Mouse (Mus musculus) retina, postnatal 1 day (tissue): ENCODE measurements around the gene Usp48.
"Not testable (repeated sequence)": the region's sequence is repeated elsewhere in the genome, so short reads cannot be mapped to it uniquely, and the experiment has no call there.

ENCODE experiments used
- DNase-seq: peaks from one replicate; pipeline ENCODE4 v3.0.0-alpha.2; 2012

Usp48 gene

DNA sequence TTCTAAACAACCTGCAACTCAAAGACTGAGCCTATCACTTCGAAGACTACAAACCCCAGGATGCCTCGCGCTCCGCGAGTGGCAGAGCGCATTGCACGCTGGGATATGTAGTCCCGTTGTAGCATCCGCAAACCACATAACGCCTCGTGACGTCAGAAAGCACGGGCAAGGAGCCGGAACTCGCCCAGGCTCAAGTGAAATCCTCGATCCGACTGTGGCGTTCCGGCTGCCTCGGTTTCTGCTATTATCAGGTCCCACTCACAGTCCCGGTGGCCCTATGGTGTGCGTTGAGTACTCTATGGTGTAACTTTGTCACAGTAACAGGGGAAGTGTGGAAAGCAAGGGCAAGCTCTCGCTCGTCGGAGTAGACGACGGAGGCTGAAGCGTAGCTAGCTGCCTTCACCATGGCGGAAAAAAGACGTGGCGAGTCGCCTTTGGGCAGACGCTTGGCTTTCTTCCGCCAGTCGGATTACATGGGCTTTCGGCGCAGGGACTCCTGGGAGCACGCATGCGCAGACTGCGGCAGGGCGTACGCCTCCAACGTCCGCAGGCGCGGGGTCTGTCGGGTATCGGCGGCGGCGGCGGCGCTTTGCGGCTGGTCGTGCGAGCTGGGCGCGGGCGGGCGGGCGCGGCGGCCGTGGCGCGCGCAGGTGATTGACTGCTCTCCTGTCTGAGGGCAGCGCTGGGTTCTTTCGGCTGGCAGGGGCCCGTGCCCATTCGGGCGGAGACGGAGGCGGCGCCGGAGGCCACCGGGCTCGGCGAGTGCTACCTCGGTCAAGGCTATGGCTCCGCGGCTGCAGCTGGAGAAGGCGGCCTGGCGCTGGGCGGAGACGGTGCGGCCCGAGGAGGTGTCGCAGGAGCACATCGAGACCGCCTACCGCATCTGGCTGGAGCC, at the start of gene Usp48:
TSS of gene Usp48 (plus strand) at position 155 of the 895 bp plus-strand sequence.
- peak; percentile 99 for DNase-seq

DNA sequence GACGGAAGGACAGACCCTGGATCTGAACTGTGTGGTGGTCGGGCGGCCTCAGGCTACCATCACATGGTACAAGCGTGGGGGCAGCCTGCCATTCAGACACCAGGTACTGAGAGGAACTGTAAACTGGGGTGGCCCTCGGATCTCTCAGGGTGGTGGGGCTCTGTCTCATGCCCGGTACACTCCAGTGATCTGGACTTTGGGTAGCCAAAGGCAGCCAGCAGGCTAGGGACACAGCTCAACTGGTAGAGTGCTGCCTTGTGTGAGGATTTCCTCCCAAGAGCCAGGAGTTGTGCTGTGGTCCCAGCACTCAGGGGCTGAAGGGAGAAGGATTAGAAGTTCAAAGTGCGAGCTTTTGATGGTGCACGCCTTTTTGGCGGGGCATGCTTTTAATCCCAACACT, 48.0 kb upstream of the Usp48 start:
- DNase-seq = no peak

DNA sequence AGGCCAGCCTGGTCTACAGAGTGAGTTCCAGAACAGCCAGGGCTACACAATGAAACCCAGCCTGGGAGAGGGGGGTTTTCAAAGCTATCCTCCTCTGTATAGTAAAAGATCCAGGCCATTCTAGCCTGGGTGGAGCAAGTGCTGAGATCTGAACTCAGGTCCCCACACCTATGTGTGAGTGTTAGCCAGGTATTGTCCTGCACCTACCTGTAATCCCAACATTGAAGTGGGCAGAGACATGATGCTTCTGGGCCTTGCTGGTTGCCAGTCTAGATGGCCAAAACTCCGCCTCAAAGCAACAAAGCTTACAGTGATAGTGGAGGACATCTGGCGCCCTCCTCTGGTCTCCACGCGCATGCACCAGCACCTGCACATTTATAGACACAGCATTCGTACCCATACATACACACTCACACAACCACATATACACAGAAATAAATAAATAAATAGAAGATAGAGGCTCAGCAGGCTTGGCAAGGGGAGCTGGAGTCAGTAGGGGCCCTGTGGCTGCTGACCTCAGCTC, 47.5 kb upstream of the Usp48 start:
- DNase-seq = peak; percentile 72

DNA sequence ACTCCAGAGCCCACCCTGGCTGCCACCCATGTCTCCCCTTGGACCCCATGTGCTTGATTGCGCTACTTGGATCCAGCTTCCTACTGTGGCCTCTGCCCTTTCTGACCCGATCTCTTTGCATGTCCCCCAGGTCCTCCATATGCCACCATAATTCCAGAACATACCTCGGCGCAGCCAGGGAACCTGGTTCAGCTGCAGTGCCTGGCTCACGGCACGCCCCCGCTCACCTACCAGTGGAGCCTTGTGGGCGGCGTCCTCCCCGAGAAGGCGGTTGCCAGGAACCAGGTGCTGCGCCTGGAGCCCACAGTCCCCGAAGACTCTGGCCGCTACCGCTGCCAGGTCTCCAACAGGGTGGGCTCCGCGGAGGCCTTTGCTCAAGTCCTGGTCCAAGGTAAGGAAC, 40.1 kb upstream of the Usp48 start:
- no peak for DNase-seq

DNA sequence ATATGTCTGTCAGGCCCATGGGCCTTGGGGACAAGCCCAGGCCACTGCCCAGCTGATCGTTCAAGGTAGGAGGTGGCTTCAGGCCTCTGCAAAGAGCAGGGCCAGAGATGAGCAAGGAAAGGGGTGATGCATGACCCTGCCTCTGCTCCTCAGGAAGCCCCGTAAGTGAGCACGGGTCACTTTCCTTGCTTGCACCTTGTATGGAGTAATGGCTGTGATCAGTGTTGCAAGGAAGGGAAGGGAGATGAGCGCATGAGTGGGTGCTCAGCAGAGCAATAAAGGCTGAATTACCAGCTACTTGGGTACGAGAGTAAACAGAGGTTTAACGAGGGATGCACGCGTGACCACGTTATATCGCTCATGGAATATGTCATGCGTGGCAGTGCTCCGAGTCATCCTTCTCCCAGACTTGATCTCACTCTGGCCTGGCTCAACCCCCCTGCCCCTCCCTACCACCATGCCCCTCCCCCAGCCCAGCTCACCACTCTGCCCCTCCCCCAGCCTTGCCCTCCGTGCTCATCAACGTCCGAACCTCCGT, 36.8 kb upstream of the Usp48 start:
- DNase-seq = no peak

DNA sequence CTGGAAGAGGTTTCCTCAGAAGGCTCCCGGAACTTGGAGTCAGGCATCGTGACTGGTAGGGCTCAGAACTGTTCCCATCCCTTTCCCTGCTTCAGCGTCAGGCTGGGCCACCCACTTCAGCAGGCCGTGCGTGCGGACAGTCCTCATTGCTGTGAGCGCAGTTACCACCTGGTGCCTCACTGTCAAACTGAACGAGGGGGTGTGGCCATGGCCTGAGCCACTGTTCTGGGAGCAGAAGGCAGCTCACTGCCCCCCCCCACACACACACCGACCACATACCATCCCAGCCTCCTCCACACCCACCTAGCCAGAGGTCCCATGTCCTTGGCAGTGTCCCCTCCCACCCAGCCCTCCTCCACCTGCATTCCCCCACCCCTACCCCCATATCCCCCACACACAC, 23.7 kb upstream of the Usp48 start:
- no peak for DNase-seq

DNA sequence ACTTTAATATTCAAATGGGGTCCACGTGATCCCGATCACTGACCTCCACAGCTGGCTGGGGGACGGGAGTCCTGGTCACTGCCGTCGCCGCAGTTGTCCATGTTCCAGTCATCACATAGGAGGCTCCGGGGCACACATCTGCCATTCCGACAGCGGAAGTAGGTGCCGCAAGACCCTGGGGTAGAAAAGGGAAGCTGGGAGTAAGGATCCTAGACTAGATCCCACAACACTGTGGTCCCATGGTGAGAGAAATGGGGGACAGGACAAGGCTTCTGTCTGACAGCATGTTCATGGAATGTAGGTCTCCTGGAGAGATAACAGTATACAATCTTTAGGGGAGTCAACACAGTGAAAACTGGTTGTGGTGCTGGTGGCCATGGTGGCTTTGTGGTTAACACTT, 19.1 kb upstream of the Usp48 start, which contains the start of gene Ldlrad2:
TSS of gene Ldlrad2 (minus strand) at position 101 of the 400 bp plus-strand sequence.
- no peak for DNase-seq

DNA sequence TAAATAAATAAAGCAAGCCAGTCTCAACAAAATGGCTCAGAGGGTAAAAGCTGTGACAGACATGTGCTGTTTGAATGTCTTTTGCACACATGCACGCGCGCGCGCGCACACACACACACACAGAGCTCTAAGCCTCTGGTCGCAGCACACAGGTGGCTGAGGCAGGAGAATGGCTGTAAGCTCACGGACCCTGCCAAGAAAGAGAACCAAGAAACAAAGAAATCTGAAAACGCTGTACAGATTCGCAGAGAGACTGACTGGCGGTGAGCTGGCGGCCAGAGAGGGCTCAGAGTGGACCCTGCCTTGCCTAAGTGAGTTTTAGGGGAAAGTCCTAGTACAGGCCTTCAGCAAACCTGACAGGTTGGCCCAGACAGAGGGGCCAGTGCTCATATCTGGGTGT, 16.1 kb upstream of the Usp48 start:
- DNase-seq = no peak

DNA sequence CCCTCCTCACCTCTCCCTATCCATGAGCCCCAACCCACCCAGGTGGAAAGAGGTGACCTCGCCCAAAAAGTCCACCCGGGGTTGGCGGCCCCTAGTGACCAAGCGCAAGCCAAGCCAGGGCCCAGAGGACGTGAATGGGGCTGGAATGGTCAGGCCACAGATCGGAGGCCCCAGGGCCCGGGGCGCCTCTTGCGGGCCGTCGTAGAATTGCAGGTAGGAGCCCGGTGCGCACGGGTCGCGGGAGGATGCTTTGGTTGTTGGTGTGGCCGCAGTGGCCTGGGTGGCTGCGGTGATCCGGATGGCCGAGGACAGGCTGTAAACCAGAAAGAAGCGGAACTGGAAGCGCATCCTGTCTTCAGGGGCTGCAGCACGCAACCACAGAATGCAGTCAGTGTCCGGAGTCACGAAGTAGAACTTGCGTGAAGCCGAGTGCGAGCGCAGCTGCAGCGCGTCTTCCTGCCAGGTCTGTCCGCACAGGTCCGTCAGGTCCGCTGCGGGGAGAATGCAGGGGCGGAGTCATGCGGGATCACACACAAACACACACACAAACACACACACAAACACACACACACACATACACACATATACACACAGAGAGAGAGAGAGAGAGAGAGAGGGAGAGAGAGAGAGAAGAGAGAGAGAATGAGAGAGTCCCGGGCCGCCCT, 15.2 kb upstream of the Usp48 start:
- DNase-seq = peak; percentile 80

DNA sequence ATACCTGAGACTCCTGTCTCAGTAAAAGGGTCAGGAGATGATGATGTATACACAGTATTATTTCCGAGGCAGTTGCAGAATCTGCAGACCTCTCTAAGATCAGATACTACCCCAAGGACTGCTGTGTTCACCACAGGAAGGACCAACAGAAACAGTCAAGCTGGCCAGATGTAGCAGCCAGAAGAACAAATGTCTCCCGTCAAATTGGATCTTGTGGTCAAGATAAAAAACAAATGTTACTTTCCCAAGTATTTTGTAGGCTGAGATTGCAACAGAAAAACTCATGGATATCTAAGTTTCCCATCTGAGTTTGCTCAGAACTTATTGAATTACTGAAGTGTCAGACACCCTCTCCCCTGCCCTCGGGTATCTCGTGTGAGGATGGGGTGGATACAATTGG, 13.8 kb upstream of the Usp48 start:
- no peak for DNase-seq

DNA sequence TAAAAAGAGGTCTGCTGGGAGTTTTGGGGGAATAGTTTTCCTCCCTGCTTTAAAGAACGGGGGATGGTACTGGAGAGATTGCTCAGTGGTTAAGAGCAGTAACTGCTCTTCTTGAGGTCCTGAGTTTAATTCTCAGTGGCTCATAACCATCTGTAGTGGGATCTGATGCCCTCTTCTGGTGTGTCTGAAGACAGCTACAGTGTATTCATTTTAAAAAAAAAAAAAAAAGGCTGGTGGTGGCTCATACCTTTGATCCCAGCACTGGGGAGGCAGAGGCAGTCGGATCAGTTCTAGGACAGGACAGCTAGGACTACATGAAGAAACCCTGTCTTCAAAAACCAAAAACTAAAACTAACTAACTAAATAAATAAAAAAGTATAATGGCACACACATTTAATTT, 13.3 kb upstream of the Usp48 start:
- no peak for DNase-seq

DNA sequence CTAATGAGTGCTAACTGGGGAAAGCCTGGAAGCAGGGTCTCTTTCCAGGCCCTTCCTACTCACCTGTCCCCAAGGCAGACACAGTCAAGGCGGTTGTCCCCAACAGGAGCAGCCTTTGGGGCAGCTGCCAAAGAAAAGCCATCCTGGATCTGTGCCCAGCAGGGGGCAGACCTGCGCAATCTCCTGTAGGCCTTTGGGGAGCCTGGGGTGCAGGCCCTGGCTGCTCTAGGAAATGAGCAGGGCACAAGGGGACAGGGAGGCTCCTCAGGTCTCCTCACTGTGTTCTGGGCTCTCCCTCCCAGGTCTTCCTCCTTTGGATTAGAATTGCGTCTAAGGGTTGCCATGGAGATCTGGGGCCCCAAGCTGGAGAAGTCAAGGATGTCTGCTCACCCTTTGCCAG, 11.7 kb upstream of the Usp48 start:
- peak; percentile 42 for DNase-seq

DNA sequence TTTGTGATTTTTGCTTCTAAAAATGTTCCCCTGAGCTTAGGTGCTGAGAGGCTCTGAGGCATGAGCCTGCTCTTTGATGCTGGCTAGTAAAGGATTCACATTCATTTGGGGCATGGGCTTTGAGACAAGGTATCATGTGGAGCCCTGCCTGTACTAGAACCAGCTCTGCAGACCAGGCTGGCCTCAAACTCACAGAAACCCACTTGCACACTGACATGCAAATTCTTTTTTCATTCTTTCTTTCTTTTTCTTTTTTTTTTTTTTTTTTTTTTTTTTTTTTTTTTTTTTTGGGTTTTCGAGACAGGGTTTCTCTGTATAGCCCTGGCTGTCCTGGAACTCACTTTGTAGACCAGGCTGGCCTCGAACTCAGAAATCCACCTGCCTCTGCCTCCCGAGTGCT, 4.5 kb upstream of the Usp48 start:
- DNase-seq = not testable (repeated sequence)

DNA sequence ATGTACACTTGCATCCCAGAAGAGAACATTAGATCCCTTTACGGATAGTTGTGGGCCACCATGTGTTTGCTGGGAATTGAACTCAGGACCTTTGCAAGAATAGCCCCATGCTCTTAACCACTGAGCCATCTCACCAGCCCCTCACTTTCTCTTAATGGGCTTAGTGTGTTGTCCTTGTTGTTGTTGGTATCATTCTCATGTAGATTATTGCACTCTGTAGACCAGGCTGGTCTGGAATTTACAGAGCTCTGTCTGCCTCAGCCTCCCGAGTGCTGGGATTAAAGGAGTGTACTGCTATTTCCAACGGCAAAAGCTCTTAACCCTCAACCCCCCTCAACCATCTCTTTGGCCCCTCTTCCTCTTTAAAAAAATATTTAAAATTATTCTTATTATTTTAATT, 4.0 kb upstream of the Usp48 start:
- DNase-seq = no peak

DNA sequence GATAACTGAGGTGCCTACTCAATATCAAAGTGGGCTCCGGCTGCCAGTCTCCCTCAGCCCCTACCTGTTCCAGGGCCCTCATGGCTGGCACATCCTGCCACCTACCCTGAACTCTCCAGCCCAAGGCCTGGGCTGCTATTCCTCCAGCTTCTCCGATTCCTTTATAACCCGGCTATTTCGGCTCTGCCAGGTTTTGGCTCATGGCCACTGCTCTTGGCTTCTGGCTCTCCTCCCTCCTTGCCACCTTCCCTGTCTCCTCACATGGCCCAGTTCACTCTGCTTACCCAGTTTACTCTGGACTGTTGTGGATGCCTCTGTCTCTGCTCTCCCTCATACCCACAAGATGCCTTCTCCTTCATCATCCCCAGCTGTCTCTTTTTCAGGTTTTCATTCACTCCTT, 2.6 kb upstream of the Usp48 start:
- no peak for DNase-seq

DNA sequence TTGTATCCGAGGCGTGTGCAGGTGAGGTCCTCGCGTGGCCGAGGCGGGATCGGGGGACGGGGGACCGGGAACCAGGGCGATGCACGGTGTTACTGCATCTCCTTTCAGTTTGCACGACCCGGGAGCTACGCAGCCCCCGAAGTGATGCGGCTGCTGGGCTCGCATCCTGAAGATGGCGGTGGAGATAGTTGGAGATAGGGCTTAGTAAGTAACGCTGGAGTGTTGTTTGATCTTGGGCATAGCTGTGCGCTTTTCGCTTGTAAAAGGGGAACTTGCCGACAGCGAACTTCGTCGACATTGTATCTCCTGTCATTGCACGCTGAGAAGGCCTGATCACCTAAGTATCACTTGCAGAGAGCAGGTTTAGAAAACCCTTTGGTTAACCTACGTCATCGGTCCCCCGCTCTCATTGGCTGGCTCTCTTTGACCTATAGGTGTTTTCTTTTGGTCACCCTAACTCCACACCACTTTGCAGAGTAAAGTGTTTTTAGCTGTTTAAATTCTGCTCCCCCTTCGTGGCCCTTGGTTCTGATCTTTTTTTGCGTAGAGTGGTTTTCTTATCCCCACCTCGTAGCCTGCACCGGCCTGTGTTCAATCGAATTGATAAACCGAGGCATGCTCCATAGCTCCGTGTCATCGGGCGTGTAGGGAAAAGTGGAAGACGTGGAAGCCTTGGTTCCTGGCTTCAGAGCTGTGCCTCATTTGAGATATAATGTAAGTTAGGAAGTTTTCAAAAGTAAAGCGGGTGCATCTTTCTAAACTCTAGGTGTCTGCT, 1.1 kb downstream of the Usp48 start:
- no peak for DNase-seq

DNA sequence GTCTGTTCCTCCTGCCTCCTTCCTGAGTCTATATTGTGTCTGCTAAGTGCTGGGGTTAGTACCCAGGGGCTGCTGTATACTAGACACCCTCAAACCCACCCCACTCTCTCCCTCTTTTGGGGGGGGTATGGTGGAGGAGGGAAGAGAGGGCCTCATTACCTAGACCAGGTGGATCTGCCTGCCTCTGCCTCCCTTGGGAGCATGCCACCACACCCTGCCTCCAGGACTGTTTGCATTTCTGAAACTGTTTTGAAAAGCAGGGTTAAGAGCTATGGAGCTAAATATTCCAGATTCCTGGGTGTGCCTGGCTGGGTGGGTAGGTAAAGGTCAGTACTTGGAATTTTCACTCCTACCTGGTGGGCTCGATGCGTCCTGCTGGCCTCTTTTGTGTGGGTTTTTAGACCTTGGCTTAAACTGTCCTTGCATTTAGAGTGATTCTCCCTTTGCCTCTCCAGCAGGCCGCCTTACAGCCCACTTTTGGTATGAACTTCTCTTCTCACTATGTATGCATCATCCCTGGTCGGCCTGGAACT, 3.6 kb downstream of the Usp48 start:
- DNase-seq = no peak

DNA sequence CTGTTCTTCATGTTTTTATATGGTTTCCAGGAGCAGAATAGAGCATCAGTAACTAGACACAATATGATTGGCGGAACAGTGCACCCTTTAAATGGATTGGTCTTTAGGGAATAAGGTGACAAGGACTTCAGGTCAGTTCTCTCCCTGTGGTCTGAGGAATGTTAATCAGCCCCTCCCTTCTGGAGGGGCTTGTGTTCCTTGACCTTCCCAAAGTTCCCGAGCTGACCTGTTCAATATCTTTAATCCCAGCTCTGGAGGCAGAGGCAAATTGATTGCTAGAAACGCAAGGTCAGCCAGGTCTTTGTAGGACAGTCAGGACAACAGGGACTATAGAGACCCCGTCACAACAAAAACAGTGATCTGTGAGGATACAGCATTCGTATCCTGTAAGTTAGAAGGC, 5.0 kb downstream of the Usp48 start:
- DNase-seq = no peak

DNA sequence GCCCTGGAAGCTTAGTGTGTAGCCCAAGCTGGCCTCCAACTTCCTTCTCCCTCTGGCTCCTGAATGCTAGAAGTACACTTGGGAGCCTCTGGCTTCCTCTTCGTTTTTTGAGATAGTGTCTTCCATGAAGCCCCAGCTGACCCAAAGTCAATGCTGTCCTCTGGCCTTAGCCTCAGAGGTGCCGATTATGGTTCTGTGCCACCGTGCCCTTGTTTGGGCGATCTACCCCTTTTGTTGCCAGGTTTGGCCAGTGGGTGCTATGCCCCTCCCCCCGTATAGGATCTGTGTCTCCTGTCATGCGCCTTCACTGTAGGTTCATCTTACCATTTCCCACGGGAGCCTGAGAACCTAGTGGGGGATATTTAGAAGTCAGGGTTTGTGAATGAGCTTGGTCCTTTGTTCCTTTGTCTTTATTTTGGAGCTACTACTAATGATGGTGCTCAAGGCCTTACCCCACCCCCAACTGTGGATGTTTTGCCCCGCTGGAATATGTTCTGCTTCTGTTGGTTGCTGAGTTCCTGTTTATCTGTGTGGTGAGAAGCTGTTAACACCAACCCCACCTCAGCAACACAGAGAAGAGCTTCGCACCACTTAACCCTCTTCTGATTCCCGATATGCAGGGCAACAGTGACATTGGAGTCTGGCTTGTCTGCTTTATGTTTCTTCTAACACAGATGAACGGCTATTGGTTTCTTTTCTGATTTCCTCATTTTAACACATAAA, 10.1 kb downstream of the Usp48 start:
- no peak for DNase-seq

DNA sequence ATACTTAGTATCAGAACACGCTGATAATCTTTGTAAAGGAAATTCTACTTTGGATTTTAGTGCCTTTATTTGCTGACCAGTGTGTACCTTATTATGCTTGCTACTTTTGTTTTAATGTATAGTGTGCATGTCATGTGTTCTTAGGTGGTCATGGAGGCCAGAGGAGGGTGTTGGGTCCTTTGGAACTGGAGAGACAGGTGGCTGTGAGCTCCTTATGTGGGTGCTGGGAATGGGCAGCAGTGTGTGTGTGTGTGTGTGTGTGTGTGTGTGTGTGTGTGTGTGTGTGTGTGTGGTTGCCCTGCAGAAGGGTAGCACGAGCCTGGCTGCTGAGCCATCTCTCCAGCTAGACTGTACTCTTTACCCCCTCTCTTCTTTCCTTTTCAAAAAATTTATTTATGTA, 13.5 kb downstream of the Usp48 start:
- no peak for DNase-seq

DNA sequence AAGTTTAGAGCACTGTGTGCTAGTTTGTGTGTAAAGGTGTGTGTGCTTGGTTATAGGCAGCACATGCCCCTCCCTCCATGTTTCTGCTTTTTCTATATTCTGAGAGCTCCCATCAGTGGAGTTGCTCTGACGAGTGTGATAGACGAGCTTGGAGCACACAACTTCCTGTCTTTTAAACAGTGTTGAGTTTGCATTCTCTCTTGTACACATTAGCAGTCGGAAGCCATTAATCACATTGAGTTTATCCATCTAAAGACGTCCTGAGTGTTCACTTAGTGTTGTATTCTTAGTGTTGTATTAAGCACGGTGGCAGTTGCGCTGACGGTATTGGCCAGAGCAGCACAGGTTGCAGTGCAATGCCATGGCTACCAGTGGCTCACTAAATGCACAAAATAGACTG, 15.7 kb downstream of the Usp48 start:
- no peak for DNase-seq

DNA sequence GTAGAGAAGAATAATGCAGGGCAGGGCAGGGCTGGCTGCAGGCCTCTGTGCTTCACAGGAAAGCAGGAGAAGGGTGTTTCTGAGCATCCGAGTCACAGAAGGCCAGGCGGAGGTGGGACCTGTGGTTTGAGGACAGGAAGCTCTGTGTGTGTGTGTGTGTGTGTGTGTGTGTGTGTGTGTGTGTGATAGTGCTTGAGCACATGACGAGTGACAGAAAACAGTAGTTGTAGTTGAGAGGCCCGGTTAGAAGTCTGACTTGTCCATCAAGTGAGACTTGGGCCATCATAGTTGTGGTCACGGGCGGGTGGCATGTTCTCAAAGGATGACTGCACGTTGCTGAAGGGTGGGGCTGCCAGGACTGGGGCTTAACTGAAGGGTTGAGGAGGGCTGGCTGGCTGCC, 16.1 kb downstream of the Usp48 start:
- no peak for DNase-seq
